Mouse (Mus musculus) hindbrain, embryonic 16.5 days (tissue): Measurements from ENCODE around the gene Kcng4. TPM values are rescaled to one million over a fixed set of nuclear protein-coding genes. Genes with fewer than 3 reads are reported as not detected.

Experiments
- ATAC-seq: fragments of 200-750 bp; cut with Nextera tagmentation; 2 replicates; pipeline ENCODE4 v1.8.0; 2017; ENCODE audit warnings: moderate TSS enrichment, moderate library complexity
- H3K27ac ChIP-seq: fragments of 300-500 bp; sonication (generic); 2 replicates; pipeline ENCODE4 v1.5.1; 2014; ENCODE audit warnings: low read depth, mild to moderate bottlenecking, control low read depth, low read length, moderate library complexity
- H3K27me3 ChIP-seq: fragments of 300-500 bp; sonication (generic); replicated peaks from 2 replicates; pipeline ENCODE4 v1.6.1; 2014; ENCODE audit warnings: low read length; ENCODE audit not compliant: control insufficient read depth, insufficient read depth
- H3K36me3 ChIP-seq: fragments of 300-500 bp; sonication (generic); 2 replicates; pipeline ENCODE4 v1.6.1; 2014; ENCODE audit warnings: mild to moderate bottlenecking, low read length, moderate library complexity, mixed read lengths; ENCODE audit not compliant: control insufficient read depth, insufficient read depth
- H3K4me1 ChIP-seq: fragments of 300-500 bp; sonication (generic); 2 replicates; pipeline ENCODE4 v1.6.1; 2014; ENCODE audit warnings: low read depth, low read length; ENCODE audit not compliant: control insufficient read depth, insufficient read depth
- H3K4me2 ChIP-seq: fragments of 300-500 bp; sonication (generic); 2 replicates; pipeline ENCODE4 v1.6.1; 2014; ENCODE audit warnings: mild to moderate bottlenecking, low read length, control low read depth, moderate library complexity
- H3K4me3 ChIP-seq: fragments of 300-500 bp; sonication (generic); 2 replicates; pipeline ENCODE4 v1.5.1; 2014; ENCODE audit warnings: mild to moderate bottlenecking, low read length, control low read depth, moderate library complexity
- H3K9ac ChIP-seq: fragments of 300-500 bp; sonication (generic); 2 replicates; pipeline ENCODE4 v1.6.1; 2014; ENCODE audit warnings: low read depth, mild to moderate bottlenecking, control low read depth, low read length, moderate library complexity
- H3K9me3 ChIP-seq: fragments of 300-500 bp; sonication (generic); 2 replicates; pipeline ENCODE4 v1.6.1; 2014; ENCODE audit warnings: mild to moderate bottlenecking, low read length, moderate library complexity; ENCODE audit not compliant: control insufficient read depth
- WGBS: fragments of 180-500 bp; shearing (Covaris S2); extraction: QIAGEN DNeasy Blood & Tissue Kit; methylation state at CpG from one replicate; pipeline ENCODE4 v1.1.7; 2014; 5-methylcytosine and 5-hydroxymethylcytosine counted together
- polyA plus RNA-seq: library from polyadenylated mRNA; unstranded; fragments of >200 nt; fragmentation: Nextera tagmentation; extraction: Ambion mirVana; gene quantifications from 2 replicates; pipeline ENCODE4 v1.2.1, GENCODE M21; 2015

Kcng4 gene
- polyA plus RNA-seq, 1 experiment from 2014 or later = 0.13 TPM

DNA sequence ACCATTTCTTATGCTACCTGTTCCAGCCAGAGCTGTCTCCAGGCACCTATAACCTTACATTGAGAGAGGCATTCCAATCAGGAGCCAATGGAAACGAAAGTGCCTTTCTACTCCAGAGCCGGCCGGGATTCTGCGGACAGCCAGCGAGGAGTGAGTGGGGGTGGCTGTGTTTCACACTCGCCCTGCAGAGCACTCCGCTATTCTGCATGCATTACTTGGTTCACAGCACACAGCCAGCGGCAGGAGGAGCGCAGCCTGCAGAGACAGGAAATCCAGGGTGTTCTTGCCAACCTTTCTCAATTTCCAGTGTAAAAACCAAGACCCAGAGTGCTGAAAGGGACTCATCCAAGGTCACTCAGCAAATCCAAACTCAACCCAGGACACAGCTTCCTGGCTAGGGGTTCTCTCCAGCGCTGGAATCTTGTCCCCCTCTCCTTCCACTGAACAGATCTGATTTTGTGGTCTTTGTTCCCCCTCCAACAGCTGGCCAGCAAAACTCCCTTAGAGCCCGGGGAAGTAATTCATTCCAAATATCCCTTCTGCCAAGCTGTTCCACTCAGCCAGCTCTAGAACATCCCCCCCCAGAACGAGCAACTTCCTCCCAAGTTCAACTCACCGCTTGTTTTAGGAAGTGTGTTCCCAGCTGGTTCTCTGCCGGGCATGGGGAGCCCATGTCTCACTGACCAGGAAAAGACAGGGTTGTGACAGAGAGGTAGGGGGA, 704 bp downstream of the Kcng4 start:
- ATAC-seq = no peak

GRCm38 (mm10) chr8:119632909-119633308, 2.6 kb downstream of the Kcng4 start:
- H3K27ac ChIP-seq = no peak overlapping the region
- 49% methylated on average over 29 of the region's 29 CpGs for WGBS
- H3K4me3 ChIP-seq = no peak overlapping the region
- peaks cover 7% of the 10 kb centered on the region for H3K27me3 ChIP-seq
- no peak for ATAC-seq
- no peak overlapping the region for H3K4me2 ChIP-seq
- H3K9me3 ChIP-seq = no peaks in the 10 kb centered on the region
- H3K9ac ChIP-seq = 0 out of 2 replicates have a peak overlapping the region, but pooled peaks have one; percentile 6
- H3K4me1 ChIP-seq = peaks cover 3% of the 10 kb centered on the region
- no peaks in the 10 kb centered on the region for H3K36me3 ChIP-seq

More for the DNA sequence above, 704 bp downstream of the Kcng4 start:
- Histone ChIP-seq H3K36me3 (no peaks in the 10 kb centered on the region), H3K27ac (no peak overlapping the region), H3K27me3 (peaks cover 7% of the 10 kb centered on the region), H3K9ac (no peak overlapping the region; the same call in 1 of the 2 replicates), H3K4me1 (peaks cover 3% of the 10 kb centered on the region), H3K4me3 (no peak overlapping the region), H3K4me2 (no peak overlapping the region), H3K9me3 (no peaks in the 10 kb centered on the region)
- 17% methylated on average over 14 of the region's 14 CpGs for WGBS

- Histone ChIP-seq H3K4me1 (peaks cover 3% of the 10 kb centered on the region), H3K27ac (no peak overlapping the region), H3K36me3 (no peaks in the 10 kb centered on the region), H3K27me3 (peaks cover 7% of the 10 kb centered on the region), H3K9me3 (no peaks in the 10 kb centered on the region), H3K4me3 (no peak overlapping the region), H3K4me2 (no peak overlapping the region), H3K9ac (no peak overlapping the region)
- WGBS = 89% methylated on average over 9 of the region's 9 CpGs
- no peak for ATAC-seq
Observed at GRCm38 (mm10) chr8:119632246-119632645, 3.2 kb downstream of the Kcng4 start.

DNA sequence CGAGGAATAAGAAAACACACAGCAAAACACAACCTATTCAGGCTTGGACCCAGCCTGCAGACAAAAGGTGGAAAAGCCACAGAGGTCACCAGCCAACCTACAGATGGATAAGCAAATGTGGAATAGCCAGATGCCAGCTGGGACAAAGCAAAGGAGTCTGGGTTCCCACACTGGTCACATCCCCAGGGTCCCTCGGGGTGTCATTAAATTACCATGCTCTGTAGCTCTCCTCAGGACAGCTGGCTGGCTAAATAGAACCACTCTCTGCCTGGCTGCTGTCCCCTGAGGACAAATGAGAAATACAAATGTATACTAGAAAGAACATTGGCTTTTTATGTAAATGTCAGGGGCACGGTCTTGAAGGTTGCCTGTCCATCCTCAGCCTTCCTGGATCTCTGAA, 4.6 kb downstream of the Kcng4 start:
- Histone ChIP-seq H3K4me2 (no peak overlapping the region), H3K36me3 (no peaks in the 10 kb centered on the region), H3K27me3 (peaks cover 7% of the 10 kb centered on the region), H3K27ac (no peak overlapping the region), H3K9ac (no peak overlapping the region), H3K9me3 (no peaks in the 10 kb centered on the region), H3K4me3 (no peak overlapping the region), H3K4me1 (peaks cover 3% of the 10 kb centered on the region)
- no peak for ATAC-seq
- 20% methylated on average over 3 of the region's 3 CpGs for WGBS

- Histone ChIP-seq H3K36me3 (no peaks in the 10 kb centered on the region), H3K27me3 (0 out of 2 replicates have a peak, but pooled peaks cover 2% of the 10 kb centered on the region), H3K4me3 (no peak overlapping the region), H3K4me1 (no peaks in the 10 kb centered on the region), H3K27ac (no peak overlapping the region), H3K4me2 (no peak overlapping the region), H3K9me3 (no peaks in the 10 kb centered on the region), H3K9ac (no peak overlapping the region)
- no peak for ATAC-seq
- 44% methylated on average over 10 of the region's 10 CpGs for WGBS
Observed at GRCm38 (mm10) chr8:119627613-119628359, 7.7 kb downstream of the Kcng4 start.

DNA sequence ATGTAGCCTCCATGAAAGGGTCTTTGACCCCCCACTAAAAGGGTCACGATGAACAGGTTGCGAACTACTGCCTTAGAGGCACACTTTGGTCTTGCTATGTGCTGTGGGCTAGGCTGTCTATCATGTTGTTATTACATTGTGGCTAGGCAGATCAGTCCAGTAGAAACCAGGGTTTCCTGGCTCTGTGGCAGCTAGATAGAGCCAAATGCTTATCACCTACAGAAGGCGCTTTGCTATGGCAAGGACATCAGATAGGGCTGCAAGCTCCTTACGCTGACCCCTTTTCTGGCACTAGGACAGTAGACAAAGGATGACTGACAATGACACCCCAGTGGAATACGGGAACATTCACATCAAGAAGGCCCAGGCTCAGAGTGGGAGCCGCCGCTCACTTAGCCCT, 8.3 kb downstream of the Kcng4 start:
- no peak overlapping the region for H3K4me3 ChIP-seq
- no peak for ATAC-seq
- H3K9ac ChIP-seq = no peak overlapping the region
- no peaks in the 10 kb centered on the region for H3K4me1 ChIP-seq
- H3K36me3 ChIP-seq = no peaks in the 10 kb centered on the region
- no peak overlapping the region for H3K27ac ChIP-seq
- no peaks in the 10 kb centered on the region for H3K9me3 ChIP-seq
- 76% methylated on average over 7 of the region's 7 CpGs for WGBS
- H3K4me2 ChIP-seq = no peak overlapping the region
- 0 out of 2 replicates have a peak, but pooled peaks cover 2% of the 10 kb centered on the region for H3K27me3 ChIP-seq

DNA sequence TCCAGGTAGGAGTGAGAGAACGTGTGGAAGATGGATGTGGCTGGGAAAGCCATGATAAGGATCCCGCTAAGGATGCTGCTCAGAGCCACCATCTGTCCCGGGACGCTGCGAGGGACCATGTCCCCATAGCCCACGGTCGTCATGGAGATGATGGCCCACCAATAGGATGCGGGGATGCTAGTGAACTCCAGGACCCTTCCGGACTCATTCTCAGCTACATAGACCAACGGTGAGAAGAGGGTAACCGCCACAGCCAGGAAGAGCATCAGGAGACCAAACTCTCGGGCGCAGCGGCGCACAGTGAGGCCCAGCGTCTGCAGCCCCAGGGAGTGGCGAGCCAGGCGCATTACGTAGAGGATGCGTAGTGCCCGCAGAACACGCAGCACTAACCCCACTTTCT, 9.7 kb downstream of the Kcng4 start:
- H3K9ac ChIP-seq = no peak overlapping the region
- no peak for ATAC-seq
- H3K36me3 ChIP-seq = no peaks in the 10 kb centered on the region
- no peaks in the 10 kb centered on the region for H3K27me3 ChIP-seq
- 73% methylated on average over 22 of the region's 22 CpGs for WGBS
- no peak overlapping the region for H3K27ac ChIP-seq
- H3K4me1 ChIP-seq = no peaks in the 10 kb centered on the region
- H3K4me3 ChIP-seq = no peak overlapping the region
- H3K4me2 ChIP-seq = no peak overlapping the region
- no peaks in the 10 kb centered on the region for H3K9me3 ChIP-seq

GRCm38 (mm10) chr8:119624916-119625315, 10.6 kb downstream of the Kcng4 start:
- no peak for ATAC-seq
- no peak overlapping the region for H3K9ac ChIP-seq
- no peaks in the 10 kb centered on the region for H3K36me3 ChIP-seq
- H3K9me3 ChIP-seq = no peaks in the 10 kb centered on the region
- no peak overlapping the region for H3K27ac ChIP-seq
- H3K4me1 ChIP-seq = no peaks in the 10 kb centered on the region
- H3K4me2 ChIP-seq = no peak overlapping the region
- WGBS = 91% methylated on average over 7 of the region's 7 CpGs
- H3K4me3 ChIP-seq = no peak overlapping the region
- no peaks in the 10 kb centered on the region for H3K27me3 ChIP-seq

DNA sequence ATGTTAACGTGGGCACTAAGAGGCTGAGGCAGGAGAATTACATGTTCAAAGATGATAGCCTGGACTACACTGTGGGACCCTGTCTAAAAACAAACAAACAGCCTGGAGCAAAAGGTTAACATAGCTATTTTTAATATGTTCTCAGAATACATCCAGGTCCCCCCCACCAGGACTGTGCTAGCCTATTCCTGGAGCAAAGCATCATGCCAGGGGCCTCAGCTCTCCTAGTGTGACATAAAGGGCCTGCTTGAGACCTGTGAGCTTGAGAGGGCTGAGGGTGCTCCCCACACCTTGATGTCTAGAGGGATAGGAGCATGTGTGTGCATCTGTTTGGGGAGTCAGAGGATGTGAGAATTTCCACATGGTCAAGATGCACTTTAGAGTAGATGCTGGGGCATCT, 11.7 kb downstream of the Kcng4 start:
- no peaks in the 10 kb centered on the region for H3K9me3 ChIP-seq
- H3K9ac ChIP-seq = no peak overlapping the region
- no peaks in the 10 kb centered on the region for H3K36me3 ChIP-seq
- no peak overlapping the region for H3K27ac ChIP-seq
- H3K4me2 ChIP-seq = no peak overlapping the region
- H3K4me3 ChIP-seq = no peak overlapping the region
- no peak for ATAC-seq
- H3K4me1 ChIP-seq = no peaks in the 10 kb centered on the region
- H3K27me3 ChIP-seq = no peaks in the 10 kb centered on the region
- 83% methylated on average over 1 of the region's 1 CpGs for WGBS
